Mouse (Mus musculus): ENCODE measurements around the gene Slc22a5. TPM values are rescaled to one million over a fixed set of nuclear protein-coding genes. Genes with fewer than 3 reads are reported as not detected.
A peak's percentile ranks its signal among the peaks of the same experiment; 100 is the strongest.

The Slc22a5 gene
- total RNA-seq, 4 experiments from 2014 or later: 19.8 to 26.2 (median 23.5) TPM

GRCm38 (mm10) chr11:53841514-53841913 lies 49.9 kb downstream of the Slc22a5 start:
- no peak for DNase-seq (ENCODE audit: low spot score)

GRCm38 (mm10) chr11:53839663-53840642 lies 51.5 kb downstream of the Slc22a5 start:
- DNase-seq (ENCODE audit: low spot score): no peak

- DNase-seq (ENCODE audit: low spot score): no peak
These were observed 52.3 kb downstream of the Slc22a5 start for GRCm38 (mm10) chr11:53839147-53839546.

GRCm38 (mm10) chr11:53837731-53838130 lies 53.7 kb downstream of the Slc22a5 start:
- DNase-seq (ENCODE audit: low spot score): no peak

GRCm38 (mm10) chr11:53835379-53836010 lies 56.0 kb downstream of the Slc22a5 start:
- no peak for DNase-seq (ENCODE audit: low spot score)

- DNase-seq (ENCODE audit: low spot score): no peak
These were observed 66.1 kb downstream of the Slc22a5 start for GRCm38 (mm10) chr11:53825409-53825808.

GRCm38 (mm10) chr11:53821945-53822338 lies 69.5 kb downstream of the Slc22a5 start:
- no peak for DNase-seq (ENCODE audit: low spot score)

GRCm38 (mm10) chr11:53821230-53821944 lies 70.1 kb downstream of the Slc22a5 start:
- peak; percentile 43 for DNase-seq (ENCODE audit: low spot score)

- DNase-seq (ENCODE audit: low spot score): no peak
These were observed 70.8 kb downstream of the Slc22a5 start for GRCm38 (mm10) chr11:53820516-53821170.

GRCm38 (mm10) chr11:53819511-53819910 lies 71.9 kb downstream of the Slc22a5 start:
- no peak for DNase-seq (ENCODE audit: low spot score)

- peak; percentile 55 for DNase-seq (ENCODE audit: low spot score)
These were observed 72.7 kb downstream of the Slc22a5 start for GRCm38 (mm10) chr11:53818794-53819193.

- DNase-seq (ENCODE audit: low spot score): no peak
These were observed 74.6 kb downstream of the Slc22a5 start for GRCm38 (mm10) chr11:53816841-53817375.

GRCm38 (mm10) chr11:53814810-53815209 lies 76.7 kb downstream of the Slc22a5 start:
- no peak for DNase-seq (ENCODE audit: low spot score)

Other genes starting within 250 kb of the Slc22a5 start
- gene Rad50, start 184.3 kb downstream of the Slc22a5 start, total RNA-seq (2022): 1 to 10 TPM; 6.4 to 9.5 (median 7.3) TPM
- gene Il5, start 170.9 kb downstream of the Slc22a5 start, total RNA-seq (2022): under 1 TPM in 1 of 4 experiments, not detected in 3; 0.16 TPM
- gene Irf1, start 121.6 kb downstream of the Slc22a5 start, total RNA-seq (2022): 10 to 100 TPM; 15.7 to 20.1 (median 17.2) TPM
- gene Gm17334, start 118.5 kb downstream of the Slc22a5 start, total RNA-seq (2022): under 1 TPM; 0.40 to 0.60 (median 0.45) TPM
- 1 to 10 TPM; 1.2 to 3.0 (median 2.1) TPM for gene Gm12216, start 32.4 kb downstream of the Slc22a5 start, total RNA-seq (2022)
- 1 to 10 TPM; 1.8 to 2.0 (median 1.9) TPM for gene Slc22a21, start 88.7 kb upstream of the Slc22a5 start, total RNA-seq (2022)
- gene Slc22a4, start 136.4 kb upstream of the Slc22a5 start, total RNA-seq (2022): 1 to 10 TPM; 4.8 to 7.1 (median 5.4) TPM
- 10 to 100 TPM; 29.1 to 39.9 (median 35.2) TPM for gene Pdlim4, start 177.4 kb upstream of the Slc22a5 start, total RNA-seq (2022)
- 10 to 100 TPM; 57.4 to 71.1 (median 64.1) TPM for gene P4ha2, start 208.4 kb upstream of the Slc22a5 start, total RNA-seq (2022)

Measured in heart, adult 8-10 months (tissue).